Mouse (Mus musculus): ENCODE data around the gene Gm13040.

DNA sequence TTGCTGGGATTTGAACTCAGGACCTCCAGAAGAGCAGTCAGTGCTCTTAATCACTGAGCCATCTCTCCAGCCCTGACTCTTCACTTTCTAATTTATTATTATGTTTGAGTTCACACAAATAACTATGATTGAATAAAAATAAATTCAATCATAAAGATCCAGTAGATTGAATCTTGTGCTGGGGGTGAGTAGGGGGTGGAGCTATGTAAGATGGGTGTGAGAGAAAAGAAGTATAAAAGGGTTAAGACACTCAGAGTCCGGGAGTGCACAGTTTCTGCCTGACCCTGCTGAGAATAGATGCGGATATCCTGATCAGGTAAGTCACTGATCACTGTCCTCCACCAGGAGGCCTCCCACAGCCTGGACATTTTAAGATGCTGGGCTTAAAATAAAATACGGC, 24.7 kb upstream of the Gm13040 start, which contains the start of gene Gm13043:
- TF ChIP-seq POLR2A (IDR thresholded peaks at IDR 0.05; ENCODE audit: insufficient read length, low read depth) (no peak), MYOG (IDR thresholded peaks at IDR 0.05; ENCODE audit: control insufficient read depth in 1 of 3, insufficient read depth in 1 of 3, insufficient read length in 2 of 3, low read depth in 2 of 3) (no peak), SRF (IDR thresholded peaks at IDR 0.05; ENCODE audit: control insufficient read depth, insufficient read length, low read depth) (no peak), USF1 (IDR thresholded peaks at IDR 0.05; ENCODE audit: low read depth) (no peak), MYOD1 (IDR thresholded peaks at IDR 0.05; ENCODE audit: control insufficient read depth in 1 of 3, insufficient read length in 2 of 3, low read depth in 2 of 3) (no peak), TCF3 (IDR thresholded peaks at IDR 0.05; ENCODE audit: insufficient read length, low read depth) (no peak), REST (IDR thresholded peaks at IDR 0.05; ENCODE audit: insufficient read depth, insufficient read length) (no peak), MAX (IDR thresholded peaks at IDR 0.05; ENCODE audit: low read depth) (no peak), TCF12 (IDR thresholded peaks at IDR 0.05; ENCODE audit: insufficient read depth, poor library complexity, severe bottlenecking) (no peak), POLR2AphosphoS2 (IDR thresholded peaks at IDR 0.05; ENCODE audit: insufficient read length, low read depth) (no peak), CEBPB (IDR thresholded peaks at IDR 0.05; ENCODE audit: insufficient read depth, poor library complexity, severe bottlenecking) (no peak), E2F4 (IDR thresholded peaks at IDR 0.05; ENCODE audit: insufficient read depth) (no peak)
